Mouse (Mus musculus): ENCODE results near the gene Ppm1e.
A peak's percentile ranks its signal among the peaks of the same experiment; 100 is the strongest.

Ppm1e gene

GRCm38 (mm10) chr11:87358331-87359261 is at the start of gene Ppm1e:
Gene Ppm1e (minus strand): TSS chr11:87359023.
- peak; percentile 59 for DNase-seq (ENCODE audit: low spot score)

- peak; percentile 6 for DNase-seq (ENCODE audit: low spot score)
Observed at GRCm38 (mm10) chr11:87404876-87405275, 46.1 kb upstream of the Ppm1e start, which contains the start of the genes Rad51c and Tex14. Gene Rad51c (minus strand): TSS chr11:87404954. Gene Tex14 (plus strand): TSS chr11:87405065.

- DNase-seq (ENCODE audit: low spot score) = peak; percentile 96
Observed at GRCm38 (mm10) chr11:87404111-87404853, 45.5 kb upstream of the Ppm1e start.

- DNase-seq (ENCODE audit: low spot score) = no peak
Observed at GRCm38 (mm10) chr11:87398402-87398801, 39.6 kb upstream of the Ppm1e start.

GRCm38 (mm10) chr11:87393855-87394254 is 35.0 kb upstream of the Ppm1e start:
- peak; percentile 8 for DNase-seq (ENCODE audit: low spot score)

GRCm38 (mm10) chr11:87385676-87386075 is 26.9 kb upstream of the Ppm1e start:
- DNase-seq (ENCODE audit: low spot score) = no peak

GRCm38 (mm10) chr11:87384551-87384950 is 25.7 kb upstream of the Ppm1e start:
- DNase-seq (ENCODE audit: low spot score) = no peak

GRCm38 (mm10) chr11:87367865-87368580 is 9.2 kb upstream of the Ppm1e start:
- DNase-seq (ENCODE audit: low spot score) = no peak

GRCm38 (mm10) chr11:87367061-87367460 is 8.2 kb upstream of the Ppm1e start:
- no peak for DNase-seq (ENCODE audit: low spot score)

- DNase-seq (ENCODE audit: low spot score) = no peak
Observed at GRCm38 (mm10) chr11:87365120-87365519, 6.3 kb upstream of the Ppm1e start.

- no peak for DNase-seq (ENCODE audit: low spot score)
Observed at GRCm38 (mm10) chr11:87359262-87359612, 414 bp upstream of the Ppm1e start.

GRCm38 (mm10) chr11:87357317-87358300 is 1.2 kb downstream of the Ppm1e start:
- no peak for DNase-seq (ENCODE audit: low spot score)

GRCm38 (mm10) chr11:87354861-87355260 is 4.0 kb downstream of the Ppm1e start:
- DNase-seq (ENCODE audit: low spot score) = no peak

- DNase-seq (ENCODE audit: low spot score) = no peak
Observed at GRCm38 (mm10) chr11:87353646-87354170, 5.1 kb downstream of the Ppm1e start.

- DNase-seq (ENCODE audit: low spot score) = no peak
Observed at GRCm38 (mm10) chr11:87326381-87326780, 32.4 kb downstream of the Ppm1e start.

GRCm38 (mm10) chr11:87322558-87322957 is 36.3 kb downstream of the Ppm1e start:
- DNase-seq (ENCODE audit: low spot score) = no peak

- DNase-seq (ENCODE audit: low spot score) = no peak
Observed at GRCm38 (mm10) chr11:87320007-87320406, 38.8 kb downstream of the Ppm1e start.

- no peak for DNase-seq (ENCODE audit: low spot score)
Observed at GRCm38 (mm10) chr11:87318956-87319708, 39.7 kb downstream of the Ppm1e start.

GRCm38 (mm10) chr11:87313533-87313932 is 45.3 kb downstream of the Ppm1e start:
- no peak for DNase-seq (ENCODE audit: low spot score)

GRCm38 (mm10) chr11:87310309-87310708 is 48.5 kb downstream of the Ppm1e start:
- DNase-seq (ENCODE audit: low spot score) = no peak

Measured in urinary bladder, postnatal 14 days (tissue).